Mouse (Mus musculus) gastrocnemius, postnatal 4 days (tissue): ENCODE measurements around the gene Grhl3. TPM values are rescaled to one million over a fixed set of nuclear protein-coding genes. Genes with fewer than 3 reads are reported as not detected.

Source experiments
- DNase-seq, 2 experiments: peaks; one replicate each; pipeline ENCODE4 v3.0.0; 2021 to 2022; ENCODE audit warnings: low spot score in 2 of 2, mixed read lengths in 2 of 2
- total RNA-seq, 2 experiments: library from RNA; stranded (reverse); gene quantifications; 2 replicates each; pipeline ENCODE4 v1.2.3; 2021

Gene Grhl3
- total RNA-seq, 2 experiments from 2014 or later: 0.10 to 0.18 TPM

GRCm38 (mm10) chr4:135575365-135576140 is 2.1 kb upstream of the Grhl3 start:
- DNase-seq: no peak

DNA sequence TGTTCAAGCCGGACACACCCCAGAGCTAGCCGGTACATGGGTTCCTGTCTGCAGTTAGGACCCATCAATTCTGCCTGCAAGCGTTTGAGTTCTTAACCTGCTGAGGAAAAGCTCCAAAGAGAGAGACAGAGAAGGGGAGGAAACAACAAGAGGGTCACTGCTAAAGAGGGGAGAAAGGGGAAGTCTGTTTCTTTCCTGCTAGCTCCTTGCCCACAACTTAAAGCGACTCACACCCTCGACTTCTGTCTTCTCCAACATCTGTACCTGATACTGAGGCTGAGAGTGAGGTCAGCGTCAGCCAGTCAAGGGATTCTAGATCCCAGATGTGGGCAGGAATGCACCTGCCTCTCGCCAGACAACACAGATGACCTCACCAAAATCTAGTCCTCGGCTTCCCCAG is 1.2 kb downstream of the Grhl3 start:
- DNase-seq: no peak

- DNase-seq: no peak
These were observed 2.3 kb downstream of the Grhl3 start for GRCm38 (mm10) chr4:135571037-135571550.

GRCm38 (mm10) chr4:135570152-135571036 is 3.0 kb downstream of the Grhl3 start:
- DNase-seq: no peak

- DNase-seq: no peak
These were observed 4.2 kb downstream of the Grhl3 start for GRCm38 (mm10) chr4:135569201-135569600.

- DNase-seq: no peak
These were observed 5.9 kb downstream of the Grhl3 start for GRCm38 (mm10) chr4:135567484-135567883.

- no peak for DNase-seq
These were observed 6.4 kb downstream of the Grhl3 start for GRCm38 (mm10) chr4:135567042-135567441.

GRCm38 (mm10) chr4:135565400-135565799 is 8.0 kb downstream of the Grhl3 start:
- DNase-seq: no peak

DNA sequence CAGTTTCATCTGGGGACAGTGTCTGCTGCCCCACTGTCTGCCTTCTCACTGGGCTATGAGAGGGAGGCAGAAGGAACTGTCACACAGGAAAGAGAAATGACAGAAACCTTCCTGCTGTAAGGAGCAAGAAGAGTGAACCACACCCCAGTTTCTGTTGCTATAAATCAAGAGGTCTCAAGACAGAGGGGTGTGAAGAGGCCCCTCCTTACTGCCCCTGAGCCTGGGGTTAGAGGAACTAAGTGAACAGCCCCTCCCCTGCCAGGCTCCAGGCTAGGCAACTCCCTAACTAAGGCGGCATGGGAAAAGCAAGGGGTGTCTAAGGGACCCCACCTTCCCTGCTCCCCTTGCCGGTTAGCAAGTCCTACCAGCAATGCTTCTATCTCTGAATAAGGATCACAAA is 9.6 kb downstream of the Grhl3 start:
- DNase-seq: no peak

DNA sequence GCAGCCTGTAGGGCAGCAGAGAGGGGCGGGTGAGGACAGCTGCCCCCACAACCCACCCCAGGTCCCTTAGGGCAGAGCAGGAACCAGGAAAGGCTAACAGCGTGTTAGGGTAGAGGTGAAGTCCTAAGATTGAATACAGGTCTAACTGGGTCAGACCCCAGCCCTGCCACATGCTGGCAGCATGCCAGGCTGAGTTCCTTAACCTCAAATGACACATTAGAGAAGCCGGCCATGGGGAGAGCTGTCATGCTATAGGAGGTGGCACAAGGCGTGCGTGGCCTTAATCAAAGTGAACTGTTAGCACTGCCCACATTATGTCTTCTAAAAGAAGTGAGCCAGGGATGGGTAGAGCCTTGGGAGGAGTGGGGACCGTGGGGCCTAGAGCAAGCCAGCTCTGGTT is 24.1 kb downstream of the Grhl3 start:
- DNase-seq: no peak

- DNase-seq: no peak
These were observed 24.8 kb downstream of the Grhl3 start for GRCm38 (mm10) chr4:135548521-135549077.

DNA sequence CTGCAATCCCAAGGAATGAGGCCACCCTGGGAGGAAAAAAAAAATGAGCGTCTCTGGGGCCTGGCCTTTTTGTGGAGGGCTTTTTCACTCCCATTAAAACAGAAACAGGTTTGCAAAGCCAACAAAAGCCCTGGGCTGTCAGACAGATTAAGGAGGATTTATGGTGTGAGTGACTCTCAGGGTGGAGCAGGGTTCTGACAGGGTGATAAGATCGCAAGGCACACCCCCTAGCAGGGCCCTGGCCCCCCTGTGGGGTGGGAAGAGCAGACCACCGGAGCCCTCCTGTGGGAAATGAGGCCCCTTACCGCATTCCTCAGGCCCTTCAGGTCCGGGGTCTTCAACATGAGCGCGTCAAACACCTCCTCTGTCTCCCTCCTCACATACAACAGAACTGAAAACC is 25.3 kb downstream of the Grhl3 start:
- DNase-seq: no peak

DNA sequence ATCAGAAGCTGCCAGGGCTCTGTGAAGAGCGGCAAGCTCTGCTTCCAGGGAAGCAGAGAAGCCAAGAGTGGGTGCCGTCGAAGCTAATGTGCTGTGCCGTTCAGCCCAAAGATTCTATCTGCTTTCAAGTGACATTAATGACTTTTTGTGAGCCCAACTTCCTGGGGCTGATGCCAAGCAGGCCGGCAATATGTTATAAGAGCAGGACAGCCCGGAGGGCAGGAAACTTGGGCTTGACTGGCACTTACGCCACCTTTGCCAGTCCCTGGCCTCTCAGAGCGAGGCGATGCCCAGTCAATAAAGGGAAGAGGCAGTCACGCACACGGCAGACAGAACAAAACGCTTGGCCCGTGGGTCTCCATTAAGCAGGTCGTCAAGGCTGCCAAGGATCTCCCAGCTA is 25.9 kb downstream of the Grhl3 start:
- no peak for DNase-seq

DNA sequence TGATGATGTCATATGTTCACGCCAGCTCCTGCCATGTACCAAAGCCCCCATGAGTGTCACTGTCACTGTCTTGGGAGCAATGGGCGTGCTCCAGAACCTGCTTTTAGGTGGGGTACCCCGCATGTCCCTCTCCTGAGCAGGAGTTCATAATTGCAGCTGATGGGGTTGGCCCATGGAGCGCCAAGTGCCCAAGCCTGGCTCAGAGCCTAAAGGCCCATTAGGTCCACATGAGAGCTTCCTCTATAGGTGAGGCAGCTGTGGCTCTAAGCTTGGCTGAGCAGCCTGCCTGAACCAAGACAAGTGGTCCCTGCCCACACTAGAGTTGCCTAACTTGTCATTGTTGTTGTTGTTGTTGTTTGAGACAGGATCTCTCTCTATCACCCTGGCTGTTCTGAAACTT is 26.6 kb downstream of the Grhl3 start:
- no peak for DNase-seq

DNA sequence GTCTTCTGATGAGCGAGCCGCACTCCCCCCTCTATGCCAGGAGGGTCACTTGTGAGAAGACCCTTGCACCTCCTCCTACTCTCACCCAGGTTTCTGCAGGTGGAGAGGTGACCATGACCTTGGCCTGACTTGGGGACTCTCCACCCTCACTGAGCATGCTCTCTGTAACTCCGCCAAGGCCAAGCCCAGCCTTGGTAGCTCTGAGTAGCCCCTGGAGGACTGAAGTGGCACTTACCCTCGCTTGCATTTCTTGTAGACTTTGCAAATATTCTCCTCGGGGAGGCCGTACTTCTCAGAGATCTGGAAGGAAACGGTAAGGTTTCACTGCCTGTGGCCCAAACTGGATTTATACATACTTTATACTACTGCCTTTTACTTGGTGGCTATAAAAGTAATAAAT is 27.4 kb downstream of the Grhl3 start:
- no peak for DNase-seq

DNA sequence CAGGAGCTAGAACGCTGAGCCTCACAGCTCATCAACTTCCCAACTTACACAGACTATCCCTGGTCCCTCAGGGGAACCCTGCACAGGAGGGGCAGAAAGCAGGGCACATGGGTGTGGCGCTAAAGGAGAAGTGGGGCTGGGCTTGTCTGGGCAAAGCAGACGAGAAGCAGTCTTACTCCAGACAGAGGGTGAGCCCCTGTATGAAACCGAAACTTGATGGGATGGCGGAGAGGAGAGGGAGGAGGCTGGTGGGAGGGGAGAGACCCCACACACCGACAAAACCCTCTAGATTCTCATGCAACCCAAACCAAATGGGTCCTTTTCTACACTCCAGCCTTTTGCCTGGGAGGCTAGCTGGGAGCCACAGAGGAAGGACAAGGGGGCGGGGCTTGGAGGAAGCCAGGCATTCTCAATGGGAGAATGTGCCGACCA is 28.3 kb downstream of the Grhl3 start:
- no peak for DNase-seq

DNA sequence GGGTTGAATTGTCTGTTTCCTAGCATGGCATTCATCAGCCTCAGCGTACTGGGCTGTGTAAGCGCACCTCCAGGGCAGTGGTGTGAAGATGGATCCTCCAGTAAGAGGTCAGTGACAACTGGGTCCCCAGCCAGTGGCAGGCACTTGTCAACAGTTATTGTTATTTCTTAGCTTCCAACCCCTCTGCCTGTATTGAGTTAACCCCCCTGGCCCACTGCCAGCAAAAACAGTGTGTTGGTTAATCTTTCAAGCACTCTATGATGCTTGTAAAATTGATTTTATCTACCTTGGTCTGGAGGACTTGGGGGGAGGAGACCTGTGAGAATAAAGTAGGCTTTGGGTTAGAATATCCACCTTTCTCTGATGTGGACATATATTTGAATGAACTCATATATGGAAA is 29.1 kb downstream of the Grhl3 start:
- peak in 1 of 2 experiments; percentile 28 for DNase-seq

- DNase-seq: no peak
These were observed 33.4 kb downstream of the Grhl3 start for GRCm38 (mm10) chr4:135540057-135540456.

- no peak for DNase-seq
These were observed 34.4 kb downstream of the Grhl3 start for GRCm38 (mm10) chr4:135539056-135539455.

DNA sequence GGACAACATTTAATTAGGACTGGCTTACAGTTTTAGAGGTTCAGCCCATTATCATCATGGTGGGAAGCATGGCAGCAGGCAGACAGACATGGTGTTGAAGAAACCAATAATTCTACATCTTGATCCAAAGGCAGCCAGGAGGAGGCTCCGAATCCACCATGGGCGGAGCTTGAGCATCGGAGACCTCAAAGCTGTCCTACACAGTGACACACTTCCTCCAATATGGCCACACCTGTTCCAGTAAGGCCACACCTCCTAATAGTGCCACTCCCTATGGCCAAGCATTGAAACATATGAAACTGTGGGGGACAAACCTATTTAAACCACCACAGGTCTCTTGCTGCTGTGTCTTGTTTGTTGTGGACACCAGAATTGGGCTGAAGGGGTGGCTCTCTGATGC is 38.4 kb downstream of the Grhl3 start:
- DNase-seq: no peak

DNA sequence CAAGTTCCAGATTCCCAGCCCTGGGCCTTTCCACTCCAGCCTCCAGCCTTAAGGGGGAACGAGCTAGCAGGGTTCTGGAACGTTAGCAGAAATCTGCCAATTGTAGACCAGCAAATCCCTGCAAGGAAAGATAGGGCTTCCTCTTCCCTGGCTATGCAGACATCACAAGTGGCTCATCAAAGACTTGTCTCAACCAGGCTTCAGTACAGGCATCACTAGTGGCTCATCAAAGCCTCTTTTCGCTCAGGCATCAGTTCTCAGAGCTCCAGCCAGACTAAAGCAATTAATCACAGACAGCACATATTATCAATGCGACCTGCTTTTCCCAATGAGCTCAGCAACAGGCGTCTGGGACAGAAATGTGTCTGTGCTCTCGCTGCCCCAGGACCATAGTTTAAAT is 40.4 kb downstream of the Grhl3 start:
- DNase-seq: no peak
